ENCODE assay signal across 8 mouse cellular contexts in genomic region chr5:36483203-36484101, GRCm38 (mm10). TPM values are rescaled to one million over a fixed set of nuclear protein-coding genes. Genes with fewer than 3 reads are reported as not detected.
DNase-seq lines count a peak whose midpoint lies in the region; ATAC-seq and TF ChIP-seq lines count a peak whose summit lies in the region.

No protein-coding gene starts in this region.

- peak overlapping the region; percentile 95 for H3K27ac ChIP-seq in layer of hippocampus, adult 2 months
- H3K27ac ChIP-seq in forebrain, postnatal 0 days (ENCODE audit: low read depth, low read length): peak overlapping the region; percentile 77
- peak overlapping the region; percentile 88 for H3K27ac ChIP-seq in hindbrain, embryonic 14.5 days
- peak overlapping the region; percentile 91 for H3K27ac ChIP-seq in midbrain, postnatal 0 days (ENCODE audit: low read depth, low read length)

- no peak for TF ChIP-seq CTCF in layer of hippocampus, adult 2 months (conservative IDR thresholded peaks at IDR 0.05)
- TF ChIP-seq CTCF in forebrain, postnatal 0 days (IDR thresholded peaks at IDR 0.05; ENCODE audit: low read depth): no peak
- TF ChIP-seq CTCF in midbrain, postnatal 0 days (IDR thresholded peaks at IDR 0.05): no peak

- DNase-seq in layer of hippocampus, adult 2 months (ENCODE audit: low spot score in 2 of 2): no peak
- DNase-seq in layer of hippocampus, adult 18-20 months (ENCODE audit: low spot score in 2 of 2): no peak
- peak; percentile 51 for DNase-seq in forebrain, postnatal 0 days
- peak; percentile 29 for DNase-seq in hindbrain, embryonic 14.5 days (ENCODE audit: low spot score)
- DNase-seq in liver: peak; percentile 52
- DNase-seq in midbrain, postnatal 0 days (ENCODE audit: low spot score): peak; percentile 40
- DNase-seq in thymus, adult 18-20 months: peak; percentile 40 to 53

- H3K27me3 ChIP-seq in forebrain, postnatal 0 days (ENCODE audit: insufficient read depth, low read length): no peaks in the 10 kb centered on the region
- H3K27me3 ChIP-seq in hindbrain, embryonic 14.5 days (ENCODE audit: control insufficient read depth, insufficient read depth, low read length): no peaks in the 10 kb centered on the region
- H3K27me3 ChIP-seq in midbrain, postnatal 0 days (ENCODE audit: insufficient read depth, low read length): no peaks in the 10 kb centered on the region

- peaks cover 21% of the 10 kb centered on the region for H3K4me1 ChIP-seq in forebrain, postnatal 0 days (ENCODE audit: insufficient read depth)
- H3K4me1 ChIP-seq in hindbrain, embryonic 14.5 days (replicated peaks; ENCODE audit: control insufficient read depth, insufficient read depth, low read length): peaks cover 36% of the 10 kb centered on the region
- peaks cover 11% of the 10 kb centered on the region; the same call in 1 of the 2 replicates for H3K4me1 ChIP-seq in midbrain, postnatal 0 days (ENCODE audit: insufficient read depth, low read length)

- peak; percentile 26; the same call in 1 of the 2 replicates for ATAC-seq in cerebellum, adult (ENCODE audit: insufficient number of reproducible peaks, low FRiP score, low TSS enrichment)
- ATAC-seq in forebrain, postnatal 0 days: peak; percentile 34
- peak; percentile 45 for ATAC-seq in hindbrain, embryonic 14.5 days (ENCODE audit: low FRiP score)
- peak; percentile 65 for ATAC-seq in midbrain, postnatal 0 days (ENCODE audit: low FRiP score)

- 2% methylated on average over 58 of the region's 58 CpGs for WGBS in forebrain, postnatal 0 days
- 2% methylated on average over 51 of the region's 58 CpGs for WGBS in hindbrain, embryonic 14.5 days
- 1% methylated on average over 48 of the region's 58 CpGs for WGBS in midbrain, postnatal 0 days

- no peaks in the 10 kb centered on the region for H3K36me3 ChIP-seq in forebrain, postnatal 0 days (ENCODE audit: insufficient read depth)
- H3K36me3 ChIP-seq in hindbrain, embryonic 14.5 days (replicated peaks; ENCODE audit: control insufficient read depth, insufficient read depth): peaks cover 7% of the 10 kb centered on the region; the same call in 1 of the 2 replicates
- 0 out of 2 replicates have a peak, but pooled peaks cover 4% of the 10 kb centered on the region for H3K36me3 ChIP-seq in midbrain, postnatal 0 days (ENCODE audit: insufficient read depth, low read length)

- H3K4me3 ChIP-seq in layer of hippocampus, adult 2 months: peak overlapping the region; percentile 95
- peak overlapping the region; percentile 72 for H3K4me3 ChIP-seq in forebrain, postnatal 0 days (ENCODE audit: low read depth, low read length)
- peak overlapping the region; percentile 91 for H3K4me3 ChIP-seq in hindbrain, embryonic 14.5 days (replicated peaks; ENCODE audit: low read length)
- peak overlapping the region; percentile 50 for H3K4me3 ChIP-seq in midbrain, postnatal 0 days (ENCODE audit: low read depth, low read length)

- peak overlapping the region; percentile 85 for H3K4me2 ChIP-seq in forebrain, postnatal 0 days (ENCODE audit: low read depth)
- peak overlapping the region; percentile 95 for H3K4me2 ChIP-seq in hindbrain, embryonic 14.5 days (replicated peaks)
- peak overlapping the region; percentile 82 for H3K4me2 ChIP-seq in midbrain, postnatal 0 days (ENCODE audit: low read depth, low read length, poor library complexity, severe bottlenecking)

- peak overlapping the region; percentile 67 for H3K9ac ChIP-seq in forebrain, postnatal 0 days
- peak overlapping the region; percentile 81 for H3K9ac ChIP-seq in hindbrain, embryonic 14.5 days
- H3K9ac ChIP-seq in midbrain, postnatal 0 days (replicated peaks; ENCODE audit: low read length, poor library complexity, severe bottlenecking): peak overlapping the region; percentile 61

- H3K9me3 ChIP-seq in forebrain, postnatal 0 days (ENCODE audit: low read length): no peaks in the 10 kb centered on the region
- no peaks in the 10 kb centered on the region for H3K9me3 ChIP-seq in hindbrain, embryonic 14.5 days (ENCODE audit: control insufficient read depth, low read length)
- H3K9me3 ChIP-seq in midbrain, postnatal 0 days (ENCODE audit: low read length): no peaks in the 10 kb centered on the region

RNA-seq across cellular contexts. Expression of gene Tada2b, which starts 0.6 kb away (rescaled TPM):
- 10 to 100 TPM; 36.9 to 37.2 TPM for total RNA-seq in layer of hippocampus, adult 2 months (2021)
- 10 to 100 TPM; 39.9 to 42.0 TPM for total RNA-seq in layer of hippocampus, adult 18-20 months (2021)
- 16.7 and 22.0 TPM in 2 replicates for total RNA-seq in forebrain, postnatal 0 days (2014; rRNA removed)
- polyA plus RNA-seq in forebrain, postnatal 0 days (2015; fragmentation: Nextera tagmentation; extraction: Ambion mirVana): 2.9 and 3.0 TPM in 2 replicates
- 5.2 and 5.6 TPM in 2 replicates for polyA plus RNA-seq in hindbrain, embryonic 14.5 days (2014; fragmentation: Nextera tagmentation; extraction: Ambion mirVana)
- 26.9 and 27.3 TPM in 2 replicates for total RNA-seq in midbrain, postnatal 0 days (2014; rRNA removed)
- polyA plus RNA-seq in midbrain, postnatal 0 days (2015; fragmentation: Nextera tagmentation; extraction: Ambion mirVana): 3.1 and 3.5 TPM in 2 replicates

RNA-seq across cellular contexts. Expression of gene Ccdc96, which starts 0.9 kb away (rescaled TPM):
- total RNA-seq in layer of hippocampus, adult 2 months (2021): 1 to 10 TPM in 1 of 2 experiments, under 1 TPM in 1; 0.91 to 1.3 TPM
- 1 to 10 TPM; 1.1 to 1.2 TPM for total RNA-seq in layer of hippocampus, adult 18-20 months (2021)
- total RNA-seq in forebrain, postnatal 0 days (2014; rRNA removed): 2.2 and 2.3 TPM in 2 replicates
- 1.5 and 2.4 TPM in 2 replicates for polyA plus RNA-seq in forebrain, postnatal 0 days (2015; fragmentation: Nextera tagmentation; extraction: Ambion mirVana)
- polyA plus RNA-seq in hindbrain, embryonic 14.5 days (2014; fragmentation: Nextera tagmentation; extraction: Ambion mirVana): 2.5 and 2.9 TPM in 2 replicates
- total RNA-seq in midbrain, postnatal 0 days (2014; rRNA removed): 2.1 and 3.2 TPM in 2 replicates
- 1.7 and 2.3 TPM in 2 replicates for polyA plus RNA-seq in midbrain, postnatal 0 days (2015; fragmentation: Nextera tagmentation; extraction: Ambion mirVana)

RNA-seq across cellular contexts. Expression of gene Grpel1, which starts 18.7 kb away (rescaled TPM):
- 10 to 100 TPM; 24.0 to 24.5 TPM for total RNA-seq in layer of hippocampus, adult 2 months (2021)
- total RNA-seq in layer of hippocampus, adult 18-20 months (2021): 10 to 100 TPM; 23.0 to 23.5 TPM
- 19.1 and 20.2 TPM in 2 replicates for total RNA-seq in forebrain, postnatal 0 days (2014; rRNA removed)
- 42.0 and 45.0 TPM in 2 replicates for polyA plus RNA-seq in forebrain, postnatal 0 days (2015; fragmentation: Nextera tagmentation; extraction: Ambion mirVana)
- 46.0 and 47.4 TPM in 2 replicates for polyA plus RNA-seq in hindbrain, embryonic 14.5 days (2014; fragmentation: Nextera tagmentation; extraction: Ambion mirVana)
- 16.2 and 16.3 TPM in 2 replicates for total RNA-seq in midbrain, postnatal 0 days (2014; rRNA removed)
- polyA plus RNA-seq in midbrain, postnatal 0 days (2015; fragmentation: Nextera tagmentation; extraction: Ambion mirVana): 38.4 and 43.4 TPM in 2 replicates

Comparison
In these comparisons a context has a peak if more than half of its experiments do, and no peak if none do; other contexts are left out.
1. DNase-seq: peak in forebrain, postnatal 0 days (single experiment), hindbrain, embryonic 14.5 days (single experiment), liver (single experiment), midbrain, postnatal 0 days (single experiment) and thymus, adult 18-20 months (2 of 2); none in layer of hippocampus, adult 2 months (0 of 2) and layer of hippocampus, adult 18-20 months (0 of 2).
2. Peak in every context shown above with its lines, with median percentiles within 50 percentile points of each other: H3K27ac ChIP-seq, H3K4me3 ChIP-seq, ATAC-seq, H3K4me2 ChIP-seq and H3K9ac ChIP-seq.